Mouse (Mus musculus): ENCODE measurements around the gene Slc35b2. TPM values are rescaled to one million over a fixed set of nuclear protein-coding genes. Genes with fewer than 3 reads are reported as not detected.
A peak's percentile ranks its signal among the peaks of the same experiment; 100 is the strongest.

Gene Slc35b2
- polyA plus RNA-seq, 1 experiment from 2014 or later: 92.4 TPM

- peaks cover 57% of the 10 kb centered on the region for H3K27me3 ChIP-seq
- ATAC-seq (ENCODE audit: low FRiP score): no peak
- 45% methylated on average over 13 of the region's 13 CpGs for WGBS
Observed at GRCm38 (mm10) chr17:45530346-45530782, 33.3 kb upstream of the Slc35b2 start.

GRCm38 (mm10) chr17:45532896-45533295, 30.8 kb upstream of the Slc35b2 start:
- Histone ChIP-seq H3K9ac (no peak overlapping the region), H3K4me1 (no peaks in the 10 kb centered on the region), H3K4me2 (replicated peaks) (no peak overlapping the region), H3K36me3 (no peaks in the 10 kb centered on the region), H3K4me3 (no peak overlapping the region), H3K27ac (no peak overlapping the region), H3K27me3 (peaks cover 74% of the 10 kb centered on the region), H3K9me3 (replicated peaks) (no peaks in the 10 kb centered on the region)
- 59% methylated on average over 15 of the region's 15 CpGs for WGBS
- ATAC-seq (ENCODE audit: low FRiP score): no peak

More at GRCm38 (mm10) chr17:45530346-45530782, 33.3 kb upstream of the Slc35b2 start:
- Histone ChIP-seq H3K9ac (no peak overlapping the region), H3K36me3 (no peaks in the 10 kb centered on the region), H3K9me3 (replicated peaks) (no peaks in the 10 kb centered on the region), H3K27ac (no peak overlapping the region), H3K4me3 (no peak overlapping the region), H3K4me1 (no peaks in the 10 kb centered on the region), H3K4me2 (replicated peaks) (no peak overlapping the region)

- H3K9ac ChIP-seq: no peak overlapping the region
- 18% methylated on average over 5 of the region's 5 CpGs for WGBS
- no peaks in the 10 kb centered on the region for H3K4me1 ChIP-seq
- no peaks in the 10 kb centered on the region for H3K9me3 ChIP-seq (replicated peaks)
- no peak for ATAC-seq (ENCODE audit: low FRiP score)
- no peak overlapping the region for H3K27ac ChIP-seq
- H3K4me2 ChIP-seq (replicated peaks): no peak overlapping the region
- H3K36me3 ChIP-seq: no peaks in the 10 kb centered on the region
- peaks cover 78% of the 10 kb centered on the region for H3K27me3 ChIP-seq
- H3K4me3 ChIP-seq: no peak overlapping the region
Observed at GRCm38 (mm10) chr17:45536264-45536663, 27.4 kb upstream of the Slc35b2 start.

- Histone ChIP-seq H3K4me2 (replicated peaks) (no peak overlapping the region), H3K4me3 (no peak overlapping the region), H3K9ac (no peak overlapping the region), H3K27ac (no peak overlapping the region), H3K4me1 (no peaks in the 10 kb centered on the region; the same call in 1 of the 2 replicates), H3K36me3 (no peaks in the 10 kb centered on the region), H3K9me3 (replicated peaks) (no peaks in the 10 kb centered on the region), H3K27me3 (peaks cover 82% of the 10 kb centered on the region)
- ATAC-seq (ENCODE audit: low FRiP score): no peak
- 62% methylated on average over 4 of the region's 4 CpGs for WGBS
Observed at GRCm38 (mm10) chr17:45538394-45538793, 25.3 kb upstream of the Slc35b2 start.

- Histone ChIP-seq H3K27me3 (peaks cover 84% of the 10 kb centered on the region), H3K36me3 (peaks cover 4% of the 10 kb centered on the region; the same call in 1 of the 2 replicates), H3K4me2 (replicated peaks) (no peak overlapping the region), H3K27ac (no peak overlapping the region), H3K4me1 (peaks cover 12% of the 10 kb centered on the region), H3K9ac (no peak overlapping the region), H3K4me3 (no peak overlapping the region), H3K9me3 (replicated peaks) (no peaks in the 10 kb centered on the region)
- WGBS: 76% methylated on average over 21 of the region's 21 CpGs
- no peak for ATAC-seq (ENCODE audit: low FRiP score)
Observed at GRCm38 (mm10) chr17:45539664-45540063, 24.0 kb upstream of the Slc35b2 start.

GRCm38 (mm10) chr17:45542129-45542528, 21.5 kb upstream of the Slc35b2 start:
- Histone ChIP-seq H3K9ac (no peak overlapping the region), H3K9me3 (replicated peaks) (no peaks in the 10 kb centered on the region), H3K4me1 (peaks cover 30% of the 10 kb centered on the region), H3K27ac (no peak overlapping the region), H3K36me3 (peaks cover 20% of the 10 kb centered on the region), H3K4me2 (replicated peaks) (no peak overlapping the region), H3K27me3 (peaks cover 87% of the 10 kb centered on the region), H3K4me3 (no peak overlapping the region)
- 42% methylated on average over 6 of the region's 6 CpGs for WGBS
- ATAC-seq (ENCODE audit: low FRiP score): no peak

- peaks cover 33% of the 10 kb centered on the region for H3K4me1 ChIP-seq
- no peaks in the 10 kb centered on the region for H3K9me3 ChIP-seq (replicated peaks)
- ATAC-seq (ENCODE audit: low FRiP score): no peak
- H3K4me2 ChIP-seq (replicated peaks): no peak overlapping the region
- H3K9ac ChIP-seq: no peak overlapping the region
- no peak overlapping the region for H3K27ac ChIP-seq
- peaks cover 89% of the 10 kb centered on the region for H3K27me3 ChIP-seq
- 74% methylated on average over 2 of the region's 2 CpGs for WGBS
- H3K4me3 ChIP-seq: no peak overlapping the region
- peaks cover 20% of the 10 kb centered on the region for H3K36me3 ChIP-seq
Observed at GRCm38 (mm10) chr17:45542705-45543104, 21.0 kb upstream of the Slc35b2 start.

GRCm38 (mm10) chr17:45543115-45543514, 20.6 kb upstream of the Slc35b2 start:
- Histone ChIP-seq H3K9me3 (replicated peaks) (no peaks in the 10 kb centered on the region), H3K27ac (no peak overlapping the region)
- 26% methylated on average over 1 of the region's 1 CpGs for WGBS

GRCm38 (mm10) chr17:45544001-45544872, 19.4 kb upstream of the Slc35b2 start:
- 5% methylated on average over 24 of the region's 24 CpGs for WGBS
- Histone ChIP-seq H3K9ac (0 out of 2 replicates have a peak overlapping the region, but pooled peaks have one; percentile 38), H3K4me3 (peak overlapping the region; percentile 18; the same call in 1 of the 2 replicates)

More at GRCm38 (mm10) chr17:45543115-45543514, 20.6 kb upstream of the Slc35b2 start:
- H3K4me1 ChIP-seq: peaks cover 37% of the 10 kb centered on the region
- no peak for ATAC-seq (ENCODE audit: low FRiP score)
- H3K9ac ChIP-seq: no peak overlapping the region
- peaks cover 20% of the 10 kb centered on the region for H3K36me3 ChIP-seq
- no peak overlapping the region for H3K4me3 ChIP-seq
- peaks cover 89% of the 10 kb centered on the region for H3K27me3 ChIP-seq
- no peak overlapping the region for H3K4me2 ChIP-seq (replicated peaks)

GRCm38 (mm10) chr17:45544873-45545277, 18.8 kb upstream of the Slc35b2 start:
- WGBS: 2% methylated on average over 44 of the region's 46 CpGs
- Histone ChIP-seq H3K4me2 (replicated peaks) (peak overlapping the region; percentile 47), H3K4me1 (peaks cover 48% of the 10 kb centered on the region), H3K4me3 (peak overlapping the region; percentile 18), H3K27ac (no peak overlapping the region), H3K36me3 (peaks cover 20% of the 10 kb centered on the region), H3K27me3 (peaks cover 78% of the 10 kb centered on the region), H3K9me3 (replicated peaks) (no peaks in the 10 kb centered on the region), H3K9ac (0 out of 2 replicates have a peak overlapping the region, but pooled peaks have one; percentile 38)
- ATAC-seq (ENCODE audit: low FRiP score): no peak

More at GRCm38 (mm10) chr17:45544001-45544872, 19.4 kb upstream of the Slc35b2 start:
- H3K27ac ChIP-seq: no peak overlapping the region
- peak overlapping the region; percentile 47 for H3K4me2 ChIP-seq (replicated peaks)
- no peaks in the 10 kb centered on the region for H3K9me3 ChIP-seq (replicated peaks)
- peaks cover 46% of the 10 kb centered on the region for H3K4me1 ChIP-seq
- ATAC-seq (ENCODE audit: low FRiP score): peak; percentile 18
- peaks cover 84% of the 10 kb centered on the region for H3K27me3 ChIP-seq
- peaks cover 20% of the 10 kb centered on the region for H3K36me3 ChIP-seq

GRCm38 (mm10) chr17:45545278-45545961, 18.3 kb upstream of the Slc35b2 start:
- 5% methylated on average over 74 of the region's 74 CpGs for WGBS
- 0 out of 2 replicates have a peak overlapping the region, but pooled peaks have one; percentile 38 for H3K9ac ChIP-seq
- no peaks in the 10 kb centered on the region for H3K9me3 ChIP-seq (replicated peaks)
- H3K27ac ChIP-seq: no peak overlapping the region
- H3K36me3 ChIP-seq: peaks cover 20% of the 10 kb centered on the region
- peaks cover 73% of the 10 kb centered on the region for H3K27me3 ChIP-seq
- no peak for ATAC-seq (ENCODE audit: low FRiP score)
- peaks cover 54% of the 10 kb centered on the region for H3K4me1 ChIP-seq
- peak overlapping the region; percentile 18 for H3K4me3 ChIP-seq
- peak overlapping the region; percentile 47 for H3K4me2 ChIP-seq (replicated peaks)

GRCm38 (mm10) chr17:45546941-45547340, 16.7 kb upstream of the Slc35b2 start:
- WGBS: 62% methylated on average over 16 of the region's 16 CpGs
- Histone ChIP-seq H3K9ac (no peak overlapping the region), H3K4me3 (no peak overlapping the region), H3K4me2 (replicated peaks) (no peak overlapping the region), H3K9me3 (replicated peaks) (no peaks in the 10 kb centered on the region), H3K36me3 (peaks cover 20% of the 10 kb centered on the region), H3K27ac (no peak overlapping the region), H3K27me3 (peaks cover 62% of the 10 kb centered on the region), H3K4me1 (peaks cover 61% of the 10 kb centered on the region)
- ATAC-seq (ENCODE audit: low FRiP score): no peak

Data from hindbrain, embryonic 12.5 days (tissue).